Comparison of ENCODE assay signal across 8 mouse cellular contexts in genomic region chr9:96838864-96839263, GRCm38 (mm10). TPM values are rescaled to one million over a fixed set of nuclear protein-coding genes. Genes with fewer than 3 reads are reported as not detected.
DNase-seq lines count a peak whose midpoint lies in the region; ATAC-seq and TF ChIP-seq lines count a peak whose summit lies in the region.

No protein-coding gene starts in this region.

- WGBS in cerebellum, adult 2 months, result 9% methylated on average over 10 of the region's 10 CpGs
- WGBS in forebrain, postnatal 0 days, result 31% methylated on average over 10 of the region's 10 CpGs
- 34% methylated on average over 10 of the region's 10 CpGs for WGBS in kidney, postnatal 0 days
- WGBS in midbrain, embryonic 14.5 days, result 37% methylated on average over 10 of the region's 10 CpGs

- TF ChIP-seq CTCF in cerebellum, adult 2 months (IDR thresholded peaks at IDR 0.05; ENCODE audit: borderline replicate concordance, insufficient read depth, low read depth, low read length), result peak; percentile 80
- peak; percentile 79 for TF ChIP-seq CTCF in forebrain, postnatal 0 days (IDR thresholded peaks at IDR 0.05; ENCODE audit: low read depth)
- peak; percentile 74 for TF ChIP-seq CTCF in kidney, postnatal 0 days (IDR thresholded peaks at IDR 0.05; ENCODE audit: low read depth)

- no peak overlapping the region for H3K9ac ChIP-seq in forebrain, postnatal 0 days
- H3K9ac ChIP-seq in kidney, postnatal 0 days (ENCODE audit: low read depth, low read length), result no peak overlapping the region
- no peak overlapping the region for H3K9ac ChIP-seq in midbrain, embryonic 14.5 days (replicated peaks; ENCODE audit: low read length)

- no peaks in the 10 kb centered on the region for H3K27me3 ChIP-seq in cerebellum, adult 2 months (ENCODE audit: control insufficient read depth, insufficient read depth, low read length)
- no peaks in the 10 kb centered on the region for H3K27me3 ChIP-seq in forebrain, postnatal 0 days (ENCODE audit: insufficient read depth, low read length)
- H3K27me3 ChIP-seq in kidney, postnatal 0 days (ENCODE audit: insufficient read depth, low read length), result no peaks in the 10 kb centered on the region
- no peaks in the 10 kb centered on the region for H3K27me3 ChIP-seq in midbrain, embryonic 14.5 days (ENCODE audit: control insufficient read depth, insufficient read depth, low read length)

- DNase-seq in adrenal gland, postnatal 10 days, result peak; percentile 53
- DNase-seq in adrenal gland, postnatal 4 days (ENCODE audit: low spot score in 2 of 2), result no peak
- peak; percentile 63 for DNase-seq in 3T3-L1 (ENCODE audit: low read depth, low spot score)
- DNase-seq in cerebellum, adult 2 months, result peak; percentile 60 to 71
- DNase-seq in forebrain, postnatal 0 days, result peak; percentile 78
- DNase-seq in kidney, postnatal 0 days (ENCODE audit: low spot score), result peak; percentile 79
- DNase-seq in midbrain, embryonic 14.5 days, result peak; percentile 78
- no peak for DNase-seq in ovary, postnatal 14 days (ENCODE audit: low spot score)

- H3K4me1 ChIP-seq in cerebellum, adult 2 months (ENCODE audit: control insufficient read depth, insufficient read depth, low read length), result peaks cover 20% of the 10 kb centered on the region
- peaks cover 8% of the 10 kb centered on the region; the same call in 1 of the 2 replicates for H3K4me1 ChIP-seq in forebrain, postnatal 0 days (ENCODE audit: insufficient read depth)
- H3K4me1 ChIP-seq in kidney, postnatal 0 days (replicated peaks; ENCODE audit: insufficient read depth, low read length), result no peaks in the 10 kb centered on the region
- H3K4me1 ChIP-seq in midbrain, embryonic 14.5 days (ENCODE audit: control insufficient read depth, insufficient read depth, low read length), result peaks cover 27% of the 10 kb centered on the region

- H3K9me3 ChIP-seq in forebrain, postnatal 0 days (ENCODE audit: low read length), result no peaks in the 10 kb centered on the region
- no peaks in the 10 kb centered on the region for H3K9me3 ChIP-seq in kidney, postnatal 0 days (replicated peaks; ENCODE audit: low read length)
- no peaks in the 10 kb centered on the region for H3K9me3 ChIP-seq in midbrain, embryonic 14.5 days (ENCODE audit: control insufficient read depth, low read length)

- no peak overlapping the region for H3K4me2 ChIP-seq in forebrain, postnatal 0 days (ENCODE audit: low read depth)
- no peak overlapping the region; the same call in 1 of the 2 replicates for H3K4me2 ChIP-seq in kidney, postnatal 0 days (ENCODE audit: low read length)
- no peak overlapping the region for H3K4me2 ChIP-seq in midbrain, embryonic 14.5 days (ENCODE audit: low read length)

- no peaks in the 10 kb centered on the region for H3K36me3 ChIP-seq in forebrain, postnatal 0 days (ENCODE audit: insufficient read depth)
- no peaks in the 10 kb centered on the region for H3K36me3 ChIP-seq in kidney, postnatal 0 days (ENCODE audit: insufficient read depth, low read length)
- peaks cover 9% of the 10 kb centered on the region; the same call in 1 of the 2 replicates for H3K36me3 ChIP-seq in midbrain, embryonic 14.5 days (ENCODE audit: control insufficient read depth, insufficient read depth, low read length)

- no peak overlapping the region for H3K4me3 ChIP-seq in cerebellum, adult 2 months (replicated peaks; ENCODE audit: insufficient read depth, low read depth, low read length)
- H3K4me3 ChIP-seq in forebrain, postnatal 0 days (ENCODE audit: low read depth, low read length), result no peak overlapping the region
- no peak overlapping the region for H3K4me3 ChIP-seq in kidney, postnatal 0 days (replicated peaks; ENCODE audit: low read depth, low read length)
- no peak overlapping the region for H3K4me3 ChIP-seq in midbrain, embryonic 14.5 days (replicated peaks; ENCODE audit: low read depth, low read length)

- no peak overlapping the region for H3K27ac ChIP-seq in cerebellum, adult 2 months (ENCODE audit: insufficient read depth, low read length)
- no peak overlapping the region for H3K27ac ChIP-seq in forebrain, postnatal 0 days (ENCODE audit: low read depth, low read length)
- no peak overlapping the region for H3K27ac ChIP-seq in kidney, postnatal 0 days
- peak overlapping the region; percentile 87 for H3K27ac ChIP-seq in midbrain, embryonic 14.5 days (replicated peaks; ENCODE audit: low read depth, low read length)

- TF ChIP-seq POLR2A in cerebellum, adult 2 months (IDR thresholded peaks at IDR 0.05; ENCODE audit: borderline replicate concordance, insufficient read depth, low read length), result no peak

- ATAC-seq in forebrain, postnatal 0 days, result peak; percentile 83
- peak; percentile 56; the same call in 1 of the 2 replicates for ATAC-seq in kidney, postnatal 0 days (replicated peaks; ENCODE audit: low FRiP score, low read depth)
- ATAC-seq in midbrain, embryonic 14.5 days (ENCODE audit: low FRiP score, low TSS enrichment), result peak; percentile 47; the same call in 1 of the 2 replicates

RNA-seq across cellular contexts. Expression of gene Pxylp1, which starts 53.6 kb away (rescaled TPM):
- total RNA-seq in adrenal gland, postnatal 10 days (2021), result 10 to 100 TPM in 1 of 2 experiments, 1 to 10 TPM in 1; 8.8 to 11.0 TPM
- total RNA-seq in adrenal gland, postnatal 4 days (2021), result 10 to 100 TPM; 17.1 to 20.7 TPM
- polyA plus RNA-seq in cerebellum, adult 2 months (2012; rRNA removed), result 35.6 and 39.7 TPM in 2 replicates
- 25.2 and 35.1 TPM in 2 replicates for total RNA-seq in forebrain, postnatal 0 days (2014; rRNA removed)
- 14.9 and 22.6 TPM in 2 replicates for polyA plus RNA-seq in forebrain, postnatal 0 days (2015; fragmentation: Nextera tagmentation; extraction: Ambion mirVana)
- polyA plus RNA-seq in kidney, postnatal 0 days (2015; fragmentation: Nextera tagmentation; extraction: Ambion mirVana), result 13.8 and 15.7 TPM in 2 replicates
- 52.7 and 66.1 TPM in 2 replicates for polyA plus RNA-seq in midbrain, embryonic 14.5 days (2014; fragmentation: Nextera tagmentation; extraction: Ambion mirVana)

Comparison
In these comparisons a context has a peak if more than half of its experiments do, and no peak if none do; other contexts are left out.
1. DNase-seq: peak in adrenal gland, postnatal 10 days (single experiment), 3T3-L1 (single experiment), cerebellum, adult 2 months (2 of 2), forebrain, postnatal 0 days (single experiment), kidney, postnatal 0 days (single experiment) and midbrain, embryonic 14.5 days (single experiment); none in adrenal gland, postnatal 4 days (0 of 2) and ovary, postnatal 14 days (single experiment).
2. Peak in every context shown above with its lines, with median percentiles within 50 percentile points of each other: CTCF ChIP-seq and ATAC-seq.